ENCODE assay signal across 14 mouse cellular contexts in the genomic region with DNA sequence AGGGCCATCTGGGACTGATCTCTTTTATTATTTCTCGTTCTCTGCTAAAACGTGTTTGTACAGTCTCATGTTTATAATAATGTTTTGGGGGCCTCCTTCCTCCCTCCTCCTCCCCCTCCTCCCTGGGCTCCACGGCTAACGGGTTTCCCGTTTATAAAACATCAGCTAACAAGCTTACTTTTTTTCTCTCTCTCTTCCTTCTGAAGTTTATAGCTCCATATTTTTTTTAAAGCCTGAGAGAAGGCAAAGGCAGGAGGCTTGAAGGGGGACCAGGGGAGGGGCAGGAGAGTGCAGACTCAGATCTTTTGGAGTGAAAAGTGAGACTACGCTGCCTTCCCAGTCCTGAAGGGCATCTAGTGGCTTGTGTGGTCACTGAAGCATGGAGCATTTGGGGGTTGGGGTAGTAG.
A peak's percentile ranks its signal among the peaks of the same experiment; 100 is the strongest.
DNase-seq lines count a peak whose midpoint lies in the region; ATAC-seq lines count a peak whose summit lies in the region.
"Had no signal": no experiment of that assay in that cellular context is flagged by ENCODE, and none has a peak within 500 bp of the region (broad histone marks: within the 10 kb centered on the region; RNA-seq: fewer than 3 reads in every experiment).

No protein-coding gene starts in this region.

- H3K4me1 ChIP-seq in kidney, embryonic 14.5 days (ENCODE audit: control insufficient read depth, insufficient read depth, low read length) = peaks cover 25% of the 10 kb centered on the region
- H3K4me1 ChIP-seq in intestine, embryonic 16.5 days (ENCODE audit: control insufficient read depth, insufficient read depth, low read length) = peaks cover 10% of the 10 kb centered on the region
- peaks cover 10% of the 10 kb centered on the region; the same call in 1 of the 2 replicates for H3K4me1 ChIP-seq in stomach, embryonic 16.5 days (ENCODE audit: control insufficient read depth, insufficient read depth, low read length)

- H3K27me3 ChIP-seq in kidney, embryonic 14.5 days (ENCODE audit: control insufficient read depth, insufficient read depth, low read length) = no peaks in the 10 kb centered on the region
- no peaks in the 10 kb centered on the region for H3K27me3 ChIP-seq in intestine, embryonic 16.5 days (replicated peaks; ENCODE audit: control insufficient read depth, insufficient read depth, low read length)
- no peaks in the 10 kb centered on the region for H3K27me3 ChIP-seq in stomach, embryonic 16.5 days (ENCODE audit: control insufficient read depth, insufficient read depth, low read length)
- H3K27me3 ChIP-seq: CH12.LX, Patski had no signal

- WGBS in kidney, embryonic 14.5 days = 6% methylated on average over 6 of the region's 6 CpGs
- 31% methylated on average over 6 of the region's 6 CpGs for WGBS in intestine, embryonic 16.5 days
- 33% methylated on average over 6 of the region's 6 CpGs for WGBS in stomach, embryonic 16.5 days

- DNase-seq in kidney, adult 9 months = no peak
- peak; percentile 32 for DNase-seq in lung, postnatal 10 days
- DNase-seq in lung, postnatal 14 days = no peak
- no peak for DNase-seq in adrenal gland, adult 2 months
- DNase-seq: adrenal gland, postnatal 10 days; heart, adult 11 months had no signal

- ATAC-seq in kidney, embryonic 14.5 days (ENCODE audit: low FRiP score, low TSS enrichment) = peak; percentile 88
- peak; percentile 78 for ATAC-seq in intestine, embryonic 16.5 days
- peak; percentile 68 for ATAC-seq in stomach, embryonic 16.5 days (ENCODE audit: insufficient read depth, low FRiP score)
- ATAC-seq in monocyte, adult 5-6 weeks (replicated peaks; ENCODE audit: insufficient number of reproducible peaks, low FRiP score, low TSS enrichment, poor library complexity, severe bottlenecking) = no peak
- ATAC-seq: Patski had no signal

- no peak overlapping the region for H3K4me2 ChIP-seq in kidney, embryonic 14.5 days (replicated peaks; ENCODE audit: low read depth, low read length)
- no peak overlapping the region for H3K4me2 ChIP-seq in intestine, embryonic 16.5 days (ENCODE audit: low read depth, low read length)
- no peak overlapping the region for H3K4me2 ChIP-seq in stomach, embryonic 16.5 days (ENCODE audit: low read depth, low read length)
- H3K4me2 ChIP-seq: hindbrain, embryonic 14.5 days had no signal

- H3K36me3 ChIP-seq in kidney, embryonic 14.5 days (ENCODE audit: control insufficient read depth, insufficient read depth, low read length) = 0 out of 2 replicates have a peak, but pooled peaks cover 5% of the 10 kb centered on the region
- no peaks in the 10 kb centered on the region for H3K36me3 ChIP-seq in intestine, embryonic 16.5 days (ENCODE audit: control insufficient read depth, insufficient read depth, low read length)
- H3K36me3 ChIP-seq in stomach, embryonic 16.5 days (ENCODE audit: control insufficient read depth, insufficient read depth, low read length) = no peaks in the 10 kb centered on the region

- no peak overlapping the region for H3K4me3 ChIP-seq in kidney, embryonic 14.5 days (ENCODE audit: low read length)
- H3K4me3 ChIP-seq in intestine, embryonic 16.5 days (ENCODE audit: low read length) = no peak overlapping the region
- H3K4me3 ChIP-seq in stomach, embryonic 16.5 days (replicated peaks; ENCODE audit: low read length) = no peak overlapping the region
- H3K4me3 ChIP-seq: megakaryocyte, embryonic 14.5 days had no signal

- H3K9me3 ChIP-seq in kidney, embryonic 14.5 days (ENCODE audit: control insufficient read depth, low read length) = peaks cover under 1% of the 10 kb centered on the region; the same call in 1 of the 2 replicates
- H3K9me3 ChIP-seq in intestine, embryonic 16.5 days (ENCODE audit: control insufficient read depth, low read length) = no peaks in the 10 kb centered on the region
- H3K9me3 ChIP-seq in stomach, embryonic 16.5 days (replicated peaks; ENCODE audit: control insufficient read depth, low read length) = 0 out of 2 replicates have a peak, but pooled peaks cover 5% of the 10 kb centered on the region

- H3K9ac ChIP-seq in kidney, embryonic 14.5 days (ENCODE audit: low read depth, low read length) = no peak overlapping the region
- no peak overlapping the region for H3K9ac ChIP-seq in intestine, embryonic 16.5 days (ENCODE audit: low read depth, low read length)
- H3K9ac ChIP-seq in stomach, embryonic 16.5 days (ENCODE audit: low read length) = peak overlapping the region; percentile 43; the same call in 1 of the 2 replicates
- H3K9ac ChIP-seq: hindbrain, embryonic 14.5 days had no signal

- H3K27ac ChIP-seq in kidney, embryonic 14.5 days (ENCODE audit: low read depth, low read length) = peak overlapping the region; percentile 92
- peak overlapping the region; percentile 83 for H3K27ac ChIP-seq in intestine, embryonic 16.5 days (ENCODE audit: low read length)
- H3K27ac ChIP-seq in stomach, embryonic 16.5 days (ENCODE audit: low read length) = peak overlapping the region; percentile 93
- H3K27ac ChIP-seq: hindbrain, embryonic 14.5 days had no signal
